Mouse (Mus musculus) midbrain, postnatal 0 days (tissue): ENCODE measurements at regions not wholly inside any gene's neighbourhood (a gene's known extent, or its start where the extent isn't known, plus 50 kb on each side); places are given as distances from the start of the nearest gene placed in this dataset.
A peak's percentile ranks its signal among the peaks of the same experiment; 100 is the strongest.

Experiments
- ATAC-seq: fragments of 200-750 bp; cut with Nextera tagmentation; 2 replicates; pipeline ENCODE4 v1.8.0; 2017; ENCODE audit warnings: moderate number of reproducible peaks, mild to moderate bottlenecking, moderate TSS enrichment, moderate library complexity; ENCODE audit not compliant: low FRiP score
- DNase-seq: peaks from one replicate; pipeline ENCODE4 v3.0.0-alpha.2; 2015; ENCODE audit warnings: low spot score
- H3K27ac ChIP-seq: fragments of 300-500 bp; sonication (generic); 2 replicates; pipeline ENCODE4 v1.5.1; 2014; ENCODE audit warnings: low read depth, mild to moderate bottlenecking, low read length, mixed read lengths
- H3K27me3 ChIP-seq: fragments of 300-500 bp; sonication (generic); 2 replicates; pipeline ENCODE4 v1.6.1; 2014; ENCODE audit warnings: low read length, control low read depth, mixed read lengths; ENCODE audit not compliant: insufficient read depth
- H3K36me3 ChIP-seq: fragments of 300-500 bp; sonication (generic); 2 replicates; pipeline ENCODE4 v1.6.1; 2014; ENCODE audit warnings: low read length, control low read depth, mixed read lengths; ENCODE audit not compliant: insufficient read depth
- H3K4me1 ChIP-seq: fragments of 300-500 bp; sonication (generic); 2 replicates; pipeline ENCODE4 v1.6.1; 2014; ENCODE audit warnings: mild to moderate bottlenecking, control low read depth, antibody characterized with exemption, low read length, mixed read lengths; ENCODE audit not compliant: insufficient read depth
- H3K4me2 ChIP-seq: fragments of 300-500 bp; sonication (generic); 2 replicates; pipeline ENCODE4 v1.6.1; 2014; ENCODE audit warnings: low read depth, mild to moderate bottlenecking, low read length, mixed read lengths; ENCODE audit not compliant: poor library complexity, severe bottlenecking
- H3K4me3 ChIP-seq: fragments of 300-500 bp; sonication (generic); 2 replicates; pipeline ENCODE4 v1.5.1; 2014; ENCODE audit warnings: low read depth, mild to moderate bottlenecking, low read length, moderate library complexity
- H3K9ac ChIP-seq: fragments of 300-500 bp; sonication (generic); replicated peaks from 2 replicates; pipeline ENCODE4 v1.6.1; 2014; ENCODE audit warnings: mild to moderate bottlenecking, low read length, moderate library complexity, mixed read lengths; ENCODE audit not compliant: poor library complexity, severe bottlenecking
- H3K9me3 ChIP-seq: fragments of 300-500 bp; sonication (generic); 2 replicates; pipeline ENCODE4 v1.6.1; 2016; ENCODE audit warnings: low read length, control low read depth
- CTCF ChIP-seq: IDR thresholded peaks from 2 replicates; pipeline ENCODE4 v1.5.1; 2016; ENCODE audit warnings: antibody characterized with exemption, mild to moderate bottlenecking
- WGBS: fragments of 180-500 bp; shearing (Covaris S2); extraction: QIAGEN DNeasy Blood & Tissue Kit; methylation state at CpG from one replicate; pipeline ENCODE4 v1.1.7; 2014; 5-methylcytosine and 5-hydroxymethylcytosine counted together

GRCm38 (mm10) chr3:131034774-131035173 is 75.5 kb upstream of the Lef1 start:
- H3K27me3 ChIP-seq, result no peaks in the 10 kb centered on the region
- WGBS, result 67% methylated on average over 5 of the region's 5 CpGs
- ATAC-seq (no peak), DNase-seq (no peak)
- TF ChIP-seq CTCF, result no peak
- no peak overlapping the region for H3K27ac ChIP-seq
- no peaks in the 10 kb centered on the region for H3K36me3 ChIP-seq
- H3K9me3 ChIP-seq, result no peaks in the 10 kb centered on the region
- no peaks in the 10 kb centered on the region for H3K4me1 ChIP-seq
- H3K4me3 ChIP-seq, result no peak overlapping the region
- H3K9ac ChIP-seq, result no peak overlapping the region
- no peak overlapping the region for H3K4me2 ChIP-seq

- Histone ChIP-seq H3K9ac (no peak overlapping the region), H3K27me3 (no peaks in the 10 kb centered on the region), H3K4me3 (no peak overlapping the region), H3K4me1 (no peaks in the 10 kb centered on the region), H3K4me2 (no peak overlapping the region), H3K27ac (no peak overlapping the region), H3K9me3 (no peaks in the 10 kb centered on the region), H3K36me3 (no peaks in the 10 kb centered on the region)
- DNase-seq, result no peak
- TF ChIP-seq CTCF, result no peak
- WGBS, result 94% methylated on average over 7 of the region's 7 CpGs
- ATAC-seq, result no peak
Measured at GRCm38 (mm10) chr3:131026336-131026735, 83.9 kb upstream of the Lef1 start.

DNA sequence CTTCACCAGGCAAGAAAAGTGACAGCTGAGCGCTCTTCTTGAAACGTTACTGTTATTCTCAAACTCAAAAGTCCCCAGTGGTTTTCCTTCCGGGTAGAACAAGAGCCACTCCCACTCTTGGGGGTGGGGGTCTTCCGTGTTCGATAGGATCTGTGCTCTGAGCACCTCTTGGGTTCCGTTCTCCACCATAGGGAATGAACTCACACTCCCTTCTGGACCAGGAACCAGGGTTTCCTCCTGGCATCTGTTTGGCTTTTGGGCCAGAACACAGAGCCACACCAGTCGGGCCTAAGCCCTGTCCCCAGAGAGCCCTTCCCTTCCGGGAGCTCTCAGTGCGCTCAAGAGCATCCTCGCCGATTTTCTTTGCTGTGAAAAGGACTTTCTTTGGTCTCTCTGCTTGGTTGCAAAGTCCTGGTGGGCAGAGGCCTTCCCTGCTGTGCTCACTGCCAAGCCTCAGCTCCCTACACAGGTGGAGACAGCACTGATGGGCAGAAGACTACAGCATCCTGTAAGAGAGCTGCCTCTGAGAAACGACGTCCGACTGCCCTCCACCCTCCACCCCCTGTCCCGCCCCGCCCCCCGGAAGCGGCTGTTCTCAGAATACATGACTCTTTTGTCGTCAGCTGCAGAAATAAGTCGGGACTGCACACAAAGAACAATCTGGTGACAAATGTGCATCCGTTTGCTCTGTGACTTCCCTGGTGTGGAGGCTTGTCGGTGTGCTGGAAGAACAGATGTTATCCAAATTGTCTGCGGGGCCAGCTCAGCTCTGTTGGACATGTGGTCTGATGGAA is 90.9 kb upstream of the Lef1 start:
- no peak overlapping the region for H3K9ac ChIP-seq
- no peak for TF ChIP-seq CTCF
- H3K27ac ChIP-seq, result no peak overlapping the region
- no peaks in the 10 kb centered on the region for H3K36me3 ChIP-seq
- no peak for DNase-seq
- H3K4me1 ChIP-seq, result peaks cover 3% of the 10 kb centered on the region; the same call in 1 of the 2 replicates
- no peaks in the 10 kb centered on the region for H3K9me3 ChIP-seq
- H3K4me2 ChIP-seq, result peak overlapping the region; percentile 26
- peak; percentile 71 for ATAC-seq
- H3K27me3 ChIP-seq, result no peaks in the 10 kb centered on the region
- no peak overlapping the region for H3K4me3 ChIP-seq
- 14% methylated on average over 23 of the region's 23 CpGs for WGBS

- H3K4me1 ChIP-seq, result peaks cover 3% of the 10 kb centered on the region; the same call in 1 of the 2 replicates
- WGBS, result 60% methylated on average over 9 of the region's 9 CpGs
- H3K9me3 ChIP-seq, result no peaks in the 10 kb centered on the region
- H3K4me2 ChIP-seq, result no peak overlapping the region
- H3K27me3 ChIP-seq, result no peaks in the 10 kb centered on the region
- DNase-seq (no peak), ATAC-seq (no peak)
- H3K9ac ChIP-seq, result no peak overlapping the region
- H3K27ac ChIP-seq, result no peak overlapping the region
- no peaks in the 10 kb centered on the region for H3K36me3 ChIP-seq
- no peak for TF ChIP-seq CTCF
- H3K4me3 ChIP-seq, result no peak overlapping the region
Measured at GRCm38 (mm10) chr3:131017899-131018298, 92.4 kb upstream of the Lef1 start.

DNA sequence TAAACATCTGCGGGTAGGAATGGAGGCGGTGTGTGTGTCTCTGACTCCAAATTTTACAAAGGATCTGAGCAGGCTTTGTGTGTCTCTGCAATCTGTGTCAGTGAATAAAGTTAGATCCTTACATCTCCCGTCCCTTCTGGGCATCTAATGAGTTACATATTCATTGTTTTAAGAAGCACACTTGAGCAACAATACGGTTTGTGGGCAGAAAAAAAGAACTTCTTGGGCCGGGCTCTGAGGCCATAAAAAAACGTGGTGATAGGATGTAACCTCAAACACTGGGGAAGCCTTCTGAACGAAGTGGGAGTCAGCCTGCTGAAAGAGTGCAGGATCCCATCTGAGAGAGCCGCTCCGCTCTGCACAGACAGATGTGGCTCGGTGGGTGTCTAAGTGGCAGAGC is 94.2 kb upstream of the Lef1 start:
- TF ChIP-seq CTCF, result no peak
- Histone ChIP-seq H3K4me1 (peaks cover 3% of the 10 kb centered on the region; the same call in 1 of the 2 replicates), H3K9me3 (no peaks in the 10 kb centered on the region), H3K27me3 (no peaks in the 10 kb centered on the region), H3K4me2 (no peak overlapping the region), H3K27ac (no peak overlapping the region), H3K9ac (no peak overlapping the region), H3K36me3 (no peaks in the 10 kb centered on the region), H3K4me3 (no peak overlapping the region)
- 66% methylated on average over 10 of the region's 10 CpGs for WGBS
- no peak for ATAC-seq
- no peak for DNase-seq

DNA sequence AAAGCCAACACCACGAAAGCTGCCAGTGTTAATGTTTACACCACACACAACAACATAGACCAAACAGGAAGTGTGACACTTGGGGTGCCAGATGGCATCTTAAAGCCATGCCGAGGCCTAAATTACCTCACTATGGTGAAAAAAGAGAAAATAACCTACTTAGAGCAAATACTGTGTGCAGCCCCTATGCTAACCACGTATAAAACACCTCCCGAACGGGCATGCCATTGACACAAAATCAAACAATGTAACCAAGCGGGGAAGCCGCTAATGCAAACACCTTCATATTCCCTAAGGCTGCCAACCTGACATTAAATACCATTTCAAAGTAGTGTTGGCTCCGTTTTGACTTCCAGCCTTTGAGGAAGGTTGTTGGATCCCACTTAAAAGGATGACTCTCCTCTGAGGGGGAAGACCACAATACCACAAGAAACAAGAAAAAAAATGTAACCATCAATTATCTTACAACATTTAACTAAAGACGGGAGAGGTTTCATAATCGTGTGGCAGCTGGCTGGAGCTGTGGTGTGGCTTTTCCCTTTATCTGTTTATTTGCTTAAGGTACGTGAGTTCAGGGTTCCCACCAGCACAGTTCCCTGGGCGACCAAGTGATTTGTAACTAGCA is 96.1 kb upstream of the Lef1 start:
- no peaks in the 10 kb centered on the region for H3K9me3 ChIP-seq
- DNase-seq (no peak), ATAC-seq (no peak)
- no peak overlapping the region for H3K27ac ChIP-seq
- 67% methylated on average over 12 of the region's 12 CpGs for WGBS
- no peak overlapping the region for H3K4me3 ChIP-seq
- TF ChIP-seq CTCF, result no peak
- H3K4me2 ChIP-seq, result no peak overlapping the region
- H3K9ac ChIP-seq, result no peak overlapping the region
- H3K4me1 ChIP-seq, result peaks cover 2% of the 10 kb centered on the region; the same call in 1 of the 2 replicates
- H3K27me3 ChIP-seq, result no peaks in the 10 kb centered on the region
- no peaks in the 10 kb centered on the region for H3K36me3 ChIP-seq
